Mouse (Mus musculus) stomach, embryonic 15.5 days (tissue): ENCODE results near the gene Taok3. TPM values are rescaled to one million over a fixed set of nuclear protein-coding genes. Genes with fewer than 3 reads are reported as not detected.

Experiments
- ATAC-seq: fragments of 200-750 bp; cut with Nextera tagmentation; 2 replicates; pipeline ENCODE4 v1.8.0; 2017; ENCODE audit warnings: low read depth, moderate number of reproducible peaks, moderate TSS enrichment; ENCODE audit not compliant: insufficient read depth, low FRiP score
- H3K27ac ChIP-seq: fragments of 300-500 bp; sonication (generic); 2 replicates; pipeline ENCODE4 v1.5.1; 2015; ENCODE audit warnings: mild to moderate bottlenecking, inconsistent platforms
- H3K27me3 ChIP-seq: fragments of 300-500 bp; sonication (generic); replicated peaks from 2 replicates; pipeline ENCODE4 v1.6.1; 2015; ENCODE audit warnings: inconsistent platforms
- H3K36me3 ChIP-seq: fragments of 300-500 bp; sonication (generic); 2 replicates; pipeline ENCODE4 v1.6.1; 2015; ENCODE audit warnings: inconsistent platforms
- H3K4me1 ChIP-seq: fragments of 300-500 bp; sonication (generic); 2 replicates; pipeline ENCODE4 v1.6.1; 2015; ENCODE audit warnings: inconsistent platforms
- H3K4me2 ChIP-seq: fragments of 300-500 bp; sonication (generic); 2 replicates; pipeline ENCODE4 v1.6.1; 2015; ENCODE audit warnings: mild to moderate bottlenecking, inconsistent platforms
- H3K4me3 ChIP-seq: fragments of 300-500 bp; sonication (generic); replicated peaks from 2 replicates; pipeline ENCODE4 v1.5.1; 2015; ENCODE audit warnings: inconsistent platforms
- H3K9ac ChIP-seq: fragments of 300-500 bp; sonication (generic); 2 replicates; pipeline ENCODE4 v1.6.1; 2015; ENCODE audit warnings: inconsistent platforms
- H3K9me3 ChIP-seq: fragments of 300-500 bp; sonication (generic); 2 replicates; pipeline ENCODE4 v1.6.1; 2016; ENCODE audit warnings: inconsistent platforms
- WGBS: fragments of 180-500 bp; shearing (Covaris S2); methylation state at CpG from one replicate; pipeline ENCODE4 v1.1.7; 2015; 5-methylcytosine and 5-hydroxymethylcytosine counted together
- polyA plus RNA-seq: library from polyadenylated mRNA; unstranded; fragments of >200 nt; fragmentation: Nextera tagmentation; extraction: Ambion mirVana; gene quantifications from 2 replicates; pipeline ENCODE4 v1.2.1, GENCODE M21; 2015

Gene Taok3
- polyA plus RNA-seq, 1 experiment from 2014 or later: 36.9 TPM

GRCm38 (mm10) chr5:117108731-117109130, 11.2 kb upstream of the Taok3 start:
- no peak for ATAC-seq
- Histone ChIP-seq H3K9me3 (no peaks in the 10 kb centered on the region), H3K36me3 (peaks cover 61% of the 10 kb centered on the region)

GRCm38 (mm10) chr5:117109522-117109921, 10.4 kb upstream of the Taok3 start:
- Histone ChIP-seq H3K4me1 (no peaks in the 10 kb centered on the region), H3K9ac (no peak overlapping the region), H3K9me3 (no peaks in the 10 kb centered on the region), H3K27ac (no peak overlapping the region), H3K36me3 (peaks cover 55% of the 10 kb centered on the region), H3K4me3 (no peak overlapping the region), H3K4me2 (no peak overlapping the region), H3K27me3 (no peaks in the 10 kb centered on the region)
- 85% methylated on average over 8 of the region's 8 CpGs for WGBS
- ATAC-seq: no peak

More at GRCm38 (mm10) chr5:117108731-117109130, 11.2 kb upstream of the Taok3 start:
- Histone ChIP-seq H3K27me3 (no peaks in the 10 kb centered on the region), H3K9ac (no peak overlapping the region), H3K4me1 (no peaks in the 10 kb centered on the region), H3K27ac (no peak overlapping the region), H3K4me3 (no peak overlapping the region), H3K4me2 (no peak overlapping the region)
- 94% methylated on average over 13 of the region's 13 CpGs for WGBS

GRCm38 (mm10) chr5:117111064-117111773, 8.7 kb upstream of the Taok3 start:
- Histone ChIP-seq H3K4me1 (no peaks in the 10 kb centered on the region), H3K36me3 (peaks cover 39% of the 10 kb centered on the region; the same call in 1 of the 2 replicates)

GRCm38 (mm10) chr5:117111774-117112112, 8.2 kb upstream of the Taok3 start:
- H3K36me3 ChIP-seq: peaks cover 39% of the 10 kb centered on the region; the same call in 1 of the 2 replicates
- 97% methylated on average over 7 of the region's 7 CpGs for WGBS
- H3K9ac ChIP-seq: no peak overlapping the region

More at GRCm38 (mm10) chr5:117111064-117111773, 8.7 kb upstream of the Taok3 start:
- no peaks in the 10 kb centered on the region for H3K27me3 ChIP-seq
- no peaks in the 10 kb centered on the region for H3K9me3 ChIP-seq
- H3K4me3 ChIP-seq: no peak overlapping the region
- WGBS: 93% methylated on average over 16 of the region's 16 CpGs
- no peak overlapping the region for H3K9ac ChIP-seq
- H3K27ac ChIP-seq: no peak overlapping the region
- no peak for ATAC-seq
- no peak overlapping the region for H3K4me2 ChIP-seq

GRCm38 (mm10) chr5:117113330-117113729, 6.6 kb upstream of the Taok3 start:
- H3K9me3 ChIP-seq: no peaks in the 10 kb centered on the region
- no peak overlapping the region for H3K27ac ChIP-seq
- WGBS: 91% methylated on average over 7 of the region's 7 CpGs
- no peaks in the 10 kb centered on the region for H3K4me1 ChIP-seq
- no peak overlapping the region for H3K9ac ChIP-seq
- peaks cover 30% of the 10 kb centered on the region; the same call in 1 of the 2 replicates for H3K36me3 ChIP-seq
- H3K4me3 ChIP-seq: no peak overlapping the region
- ATAC-seq: no peak
- no peak overlapping the region for H3K4me2 ChIP-seq
- H3K27me3 ChIP-seq: no peaks in the 10 kb centered on the region

More at GRCm38 (mm10) chr5:117111774-117112112, 8.2 kb upstream of the Taok3 start:
- H3K4me3 ChIP-seq: no peak overlapping the region
- no peaks in the 10 kb centered on the region for H3K4me1 ChIP-seq
- no peaks in the 10 kb centered on the region for H3K9me3 ChIP-seq
- H3K4me2 ChIP-seq: no peak overlapping the region
- ATAC-seq: no peak
- H3K27me3 ChIP-seq: no peaks in the 10 kb centered on the region
- H3K27ac ChIP-seq: no peak overlapping the region

- no peaks in the 10 kb centered on the region for H3K4me1 ChIP-seq
- H3K4me3 ChIP-seq: peak overlapping the region; percentile 94
- H3K36me3 ChIP-seq: peaks cover 21% of the 10 kb centered on the region; the same call in 1 of the 2 replicates
- 5% methylated on average over 16 of the region's 16 CpGs for WGBS
- no peak for ATAC-seq
- H3K9ac ChIP-seq: peak overlapping the region; percentile 73
- no peaks in the 10 kb centered on the region for H3K27me3 ChIP-seq
- H3K4me2 ChIP-seq: peak overlapping the region; percentile 85
- no peaks in the 10 kb centered on the region for H3K9me3 ChIP-seq
- H3K27ac ChIP-seq: peak overlapping the region; percentile 89
These were observed 5.2 kb upstream of the Taok3 start for GRCm38 (mm10) chr5:117114581-117115192.

GRCm38 (mm10) chr5:117115193-117115767, 4.6 kb upstream of the Taok3 start:
- Histone ChIP-seq H3K9me3 (no peaks in the 10 kb centered on the region), H3K4me1 (no peaks in the 10 kb centered on the region), H3K27ac (peak overlapping the region; percentile 89), H3K9ac (peak overlapping the region; percentile 73), H3K4me2 (peak overlapping the region; percentile 85), H3K27me3 (no peaks in the 10 kb centered on the region), H3K36me3 (peaks cover 21% of the 10 kb centered on the region; the same call in 1 of the 2 replicates), H3K4me3 (peak overlapping the region; percentile 94)
- ATAC-seq: peak; percentile 3; the same call in 1 of the 2 replicates
- under 1% methylated on average over 41 of the region's 43 CpGs for WGBS

GRCm38 (mm10) chr5:117115836-117116366, 4.0 kb upstream of the Taok3 start, which contains the start of gene Suds3:
Suds3 (minus strand) TSS chr5:117116113.
- Histone ChIP-seq H3K9me3 (no peaks in the 10 kb centered on the region), H3K27ac (peak within 1 kb of the TSS; percentile 89), H3K27me3 (no peaks in the 10 kb centered on the region), H3K4me1 (peaks cover 6% of the 10 kb centered on the region; the same call in 1 of the 2 replicates), H3K4me3 (peak within 1 kb of the TSS; percentile 94), H3K9ac (peak within 1 kb of the TSS; percentile 73), H3K4me2 (peak within 1 kb of the TSS; percentile 85), H3K36me3 (peaks cover 18% of the 10 kb centered on the region; the same call in 1 of the 2 replicates)
- WGBS: under 1% methylated on average over 48 of the region's 59 CpGs
- peak; percentile 79 for ATAC-seq

- peak overlapping the region; percentile 85; the same call in 1 of the 2 replicates for H3K4me2 ChIP-seq
- no peak overlapping the region for H3K9ac ChIP-seq
- no peak for ATAC-seq
- H3K27ac ChIP-seq: peak overlapping the region; percentile 89
- H3K4me3 ChIP-seq: no peak overlapping the region
- H3K9me3 ChIP-seq: no peaks in the 10 kb centered on the region
- no peaks in the 10 kb centered on the region for H3K27me3 ChIP-seq
- peaks cover 9% of the 10 kb centered on the region; the same call in 1 of the 2 replicates for H3K4me1 ChIP-seq
- WGBS: 61% methylated on average over 2 of the region's 2 CpGs
- 0 out of 2 replicates have a peak, but pooled peaks cover 12% of the 10 kb centered on the region for H3K36me3 ChIP-seq
These were observed 3.3 kb upstream of the Taok3 start for GRCm38 (mm10) chr5:117116660-117117059.

GRCm38 (mm10) chr5:117117241-117117640, 2.7 kb upstream of the Taok3 start:
- H3K9ac ChIP-seq: no peak overlapping the region
- H3K4me2 ChIP-seq: no peak overlapping the region
- ATAC-seq: no peak
- WGBS: 90% methylated on average over 2 of the region's 2 CpGs
- 0 out of 2 replicates have a peak, but pooled peaks cover 11% of the 10 kb centered on the region for H3K36me3 ChIP-seq
- H3K4me3 ChIP-seq: no peak overlapping the region
- H3K4me1 ChIP-seq: peaks cover 11% of the 10 kb centered on the region; the same call in 1 of the 2 replicates
- no peak overlapping the region for H3K27ac ChIP-seq
- H3K9me3 ChIP-seq: no peaks in the 10 kb centered on the region
- no peaks in the 10 kb centered on the region for H3K27me3 ChIP-seq

- WGBS: 64% methylated on average over 7 of the region's 7 CpGs
- H3K4me2 ChIP-seq: no peak overlapping the region
- 0 out of 2 replicates have a peak, but pooled peaks cover 6% of the 10 kb centered on the region for H3K36me3 ChIP-seq
- no peak for ATAC-seq
- no peak overlapping the region for H3K27ac ChIP-seq
- H3K4me3 ChIP-seq: no peak overlapping the region
- no peaks in the 10 kb centered on the region for H3K9me3 ChIP-seq
- no peaks in the 10 kb centered on the region for H3K27me3 ChIP-seq
- H3K9ac ChIP-seq: no peak overlapping the region
- peaks cover 11% of the 10 kb centered on the region; the same call in 1 of the 2 replicates for H3K4me1 ChIP-seq
These were observed 2.2 kb upstream of the Taok3 start for GRCm38 (mm10) chr5:117117716-117118115.
